Mouse (Mus musculus): ENCODE results near the gene Lyz1. TPM values are rescaled to one million over a fixed set of nuclear protein-coding genes. Genes with fewer than 3 reads are reported as not detected.
"Not testable (repeated sequence)": the region's sequence is repeated elsewhere in the genome, so short reads cannot be mapped to it uniquely, and the experiment has no call there.

Gene Lyz1
- polyA plus RNA-seq, 1 experiment from 2014 or later: 2.3 TPM

GRCm38 (mm10) chr10:117301688-117302087, 9.0 kb upstream of the Lyz1 start:
- 79% methylated on average over 1 of the region's 1 CpGs for WGBS
- Histone ChIP-seq H3K4me1 (no peaks in the 10 kb centered on the region), H3K9me3 (no peaks in the 10 kb centered on the region), H3K4me3 (no peak overlapping the region), H3K27me3 (ENCODE audit: insufficient read depth, poor library complexity, severe bottlenecking) (no peaks in the 10 kb centered on the region; the same call in 1 of the 2 replicates), H3K27ac (no peak overlapping the region), H3K36me3 (no peaks in the 10 kb centered on the region)
- no peak for DNase-seq (ENCODE audit: low spot score)

- Histone ChIP-seq H3K27ac (no peak overlapping the region), H3K9me3 (no peaks in the 10 kb centered on the region), H3K36me3 (no peaks in the 10 kb centered on the region), H3K4me1 (no peaks in the 10 kb centered on the region), H3K4me3 (no peak overlapping the region), H3K27me3 (ENCODE audit: insufficient read depth, poor library complexity, severe bottlenecking) (peaks cover 16% of the 10 kb centered on the region)
- 68% methylated on average over 5 of the region's 5 CpGs for WGBS
- peak; percentile 54 for DNase-seq (ENCODE audit: low spot score)
Measured at GRCm38 (mm10) chr10:117299901-117300520, 7.3 kb upstream of the Lyz1 start.

GRCm38 (mm10) chr10:117299106-117299505, 6.4 kb upstream of the Lyz1 start:
- Histone ChIP-seq H3K4me1 (no peaks in the 10 kb centered on the region), H3K36me3 (no peaks in the 10 kb centered on the region), H3K27me3 (ENCODE audit: insufficient read depth, poor library complexity, severe bottlenecking) (peaks cover 17% of the 10 kb centered on the region), H3K27ac (no peak overlapping the region), H3K4me3 (no peak overlapping the region), H3K9me3 (no peaks in the 10 kb centered on the region)
- peak; percentile 55 for DNase-seq (ENCODE audit: low spot score)
- WGBS: 87% methylated on average over 4 of the region's 4 CpGs

- WGBS: 78% methylated on average over 6 of the region's 6 CpGs
- H3K27ac ChIP-seq: no peak overlapping the region
- H3K36me3 ChIP-seq: no peaks in the 10 kb centered on the region
- H3K4me1 ChIP-seq: no peaks in the 10 kb centered on the region
- no peaks in the 10 kb centered on the region for H3K9me3 ChIP-seq
- DNase-seq (ENCODE audit: low spot score): peak; percentile 39
- H3K4me3 ChIP-seq: no peak overlapping the region
- H3K27me3 ChIP-seq (ENCODE audit: insufficient read depth, poor library complexity, severe bottlenecking): peaks cover 17% of the 10 kb centered on the region
Measured at GRCm38 (mm10) chr10:117298336-117298735, 5.7 kb upstream of the Lyz1 start.

GRCm38 (mm10) chr10:117290936-117291335, 1.7 kb downstream of the Lyz1 start:
- not testable (repeated sequence) for H3K27ac ChIP-seq; H3K9me3 ChIP-seq; H3K36me3 ChIP-seq; H3K4me3 ChIP-seq; DNase-seq (ENCODE audit: low spot score)
- Histone ChIP-seq H3K27me3 (ENCODE audit: insufficient read depth, poor library complexity, severe bottlenecking) (peaks cover 26% of the 10 kb centered on the region), H3K4me1 (peaks cover 13% of the 10 kb centered on the region)
- 89% methylated on average over 6 of the region's 6 CpGs for WGBS

GRCm38 (mm10) chr10:117290046-117290870, 2.4 kb downstream of the Lyz1 start:
- 47% methylated on average over 6 of the region's 6 CpGs for WGBS
- Histone ChIP-seq H3K27me3 (ENCODE audit: insufficient read depth, poor library complexity, severe bottlenecking) (peaks cover 19% of the 10 kb centered on the region; the same call in 1 of the 2 replicates), H3K4me3 (no peak overlapping the region), H3K4me1 (peaks cover 13% of the 10 kb centered on the region), H3K9me3 (no peaks in the 10 kb centered on the region), H3K27ac (no peak overlapping the region; the same call in 1 of the 2 replicates), H3K36me3 (no peaks in the 10 kb centered on the region)
- no peak for DNase-seq (ENCODE audit: low spot score)

- 45% methylated on average over 5 of the region's 5 CpGs for WGBS
- H3K27ac ChIP-seq; H3K9me3 ChIP-seq; H3K4me3 ChIP-seq; H3K36me3 ChIP-seq; DNase-seq (ENCODE audit: low spot score): not testable (repeated sequence)
- peaks cover 16% of the 10 kb centered on the region; the same call in 1 of the 2 replicates for H3K27me3 ChIP-seq (ENCODE audit: insufficient read depth, poor library complexity, severe bottlenecking)
- peaks cover 22% of the 10 kb centered on the region for H3K4me1 ChIP-seq
Measured at GRCm38 (mm10) chr10:117289034-117289505, 3.6 kb downstream of the Lyz1 start.

- peaks cover 16% of the 10 kb centered on the region; the same call in 1 of the 2 replicates for H3K27me3 ChIP-seq (ENCODE audit: insufficient read depth, poor library complexity, severe bottlenecking)
- no peak for DNase-seq (ENCODE audit: low spot score)
- H3K4me1 ChIP-seq: peaks cover 22% of the 10 kb centered on the region
- H3K36me3 ChIP-seq: no peaks in the 10 kb centered on the region
- 89% methylated on average over 9 of the region's 9 CpGs for WGBS
- H3K9me3 ChIP-seq: no peaks in the 10 kb centered on the region
- H3K27ac ChIP-seq: peak overlapping the region; percentile 57
- H3K4me3 ChIP-seq: no peak overlapping the region
Measured at GRCm38 (mm10) chr10:117288197-117289033, 4.3 kb downstream of the Lyz1 start.

GRCm38 (mm10) chr10:117287226-117287850, 5.3 kb downstream of the Lyz1 start:
- WGBS: 84% methylated on average over 3 of the region's 3 CpGs
- Histone ChIP-seq H3K9me3 (no peaks in the 10 kb centered on the region), H3K27me3 (ENCODE audit: insufficient read depth, poor library complexity, severe bottlenecking) (peaks cover 10% of the 10 kb centered on the region; the same call in 1 of the 2 replicates), H3K36me3 (no peaks in the 10 kb centered on the region), H3K4me3 (no peak overlapping the region), H3K4me1 (peaks cover 18% of the 10 kb centered on the region), H3K27ac (no peak overlapping the region)
- no peak for DNase-seq (ENCODE audit: low spot score)

GRCm38 (mm10) chr10:117286366-117286970, 6.2 kb downstream of the Lyz1 start:
- H3K27me3 ChIP-seq (ENCODE audit: insufficient read depth, poor library complexity, severe bottlenecking): peaks cover 9% of the 10 kb centered on the region; the same call in 1 of the 2 replicates
- peaks cover 21% of the 10 kb centered on the region for H3K4me1 ChIP-seq
- H3K4me3 ChIP-seq: no peak overlapping the region
- DNase-seq (ENCODE audit: low spot score): no peak
- WGBS: 79% methylated on average over 6 of the region's 6 CpGs
- no peaks in the 10 kb centered on the region for H3K36me3 ChIP-seq
- no peak overlapping the region for H3K27ac ChIP-seq
- no peaks in the 10 kb centered on the region for H3K9me3 ChIP-seq

GRCm38 (mm10) chr10:117285584-117285983, 7.1 kb downstream of the Lyz1 start:
- DNase-seq (ENCODE audit: low spot score); H3K9me3 ChIP-seq; H3K36me3 ChIP-seq; H3K4me3 ChIP-seq; H3K27ac ChIP-seq: not testable (repeated sequence)
- Histone ChIP-seq H3K27me3 (ENCODE audit: insufficient read depth, poor library complexity, severe bottlenecking) (peaks cover 12% of the 10 kb centered on the region; the same call in 1 of the 2 replicates), H3K4me1 (peaks cover 21% of the 10 kb centered on the region)
- 52% methylated on average over 4 of the region's 7 CpGs for WGBS

Data from heart, embryonic 10.5 days (tissue).